Mouse (Mus musculus) neural tube, embryonic 10.5 days (tissue): ENCODE results near the gene Adam34.
"Not testable (repeated sequence)": the region's sequence is repeated elsewhere in the genome, so short reads cannot be mapped to it uniquely, and the experiment has no call there.

Source experiments
- DNase-seq: peaks from one replicate; pipeline ENCODE4 v3.0.0-alpha.2; 2017; ENCODE audit warnings: low spot score; ENCODE audit errors: extremely low spot score

Gene Adam34

GRCm38 (mm10) chr8:43709949-43710348, at the start of gene Adam34:
Gene Adam34 (minus strand): TSS chr8:43710049.
- DNase-seq, result no peak

- DNase-seq, result no peak
Observed at GRCm38 (mm10) chr8:43627176-43627575, 82.7 kb downstream of the Adam34 start, which contains the start of gene Gm5346. Gene Gm5346 (minus strand): TSS chr8:43627276.

- DNase-seq, result no peak
Observed at GRCm38 (mm10) chr8:43616046-43616445, 93.8 kb downstream of the Adam34 start.

GRCm38 (mm10) chr8:43603657-43604056, 106.2 kb downstream of the Adam34 start:
- DNase-seq, result not testable (repeated sequence)

- DNase-seq, result not testable (repeated sequence)
Observed at GRCm38 (mm10) chr8:43603166-43603565, 106.7 kb downstream of the Adam34 start.
